Mouse (Mus musculus): ENCODE results near the gene Cd200r1.

Cd200r1 gene

DNA sequence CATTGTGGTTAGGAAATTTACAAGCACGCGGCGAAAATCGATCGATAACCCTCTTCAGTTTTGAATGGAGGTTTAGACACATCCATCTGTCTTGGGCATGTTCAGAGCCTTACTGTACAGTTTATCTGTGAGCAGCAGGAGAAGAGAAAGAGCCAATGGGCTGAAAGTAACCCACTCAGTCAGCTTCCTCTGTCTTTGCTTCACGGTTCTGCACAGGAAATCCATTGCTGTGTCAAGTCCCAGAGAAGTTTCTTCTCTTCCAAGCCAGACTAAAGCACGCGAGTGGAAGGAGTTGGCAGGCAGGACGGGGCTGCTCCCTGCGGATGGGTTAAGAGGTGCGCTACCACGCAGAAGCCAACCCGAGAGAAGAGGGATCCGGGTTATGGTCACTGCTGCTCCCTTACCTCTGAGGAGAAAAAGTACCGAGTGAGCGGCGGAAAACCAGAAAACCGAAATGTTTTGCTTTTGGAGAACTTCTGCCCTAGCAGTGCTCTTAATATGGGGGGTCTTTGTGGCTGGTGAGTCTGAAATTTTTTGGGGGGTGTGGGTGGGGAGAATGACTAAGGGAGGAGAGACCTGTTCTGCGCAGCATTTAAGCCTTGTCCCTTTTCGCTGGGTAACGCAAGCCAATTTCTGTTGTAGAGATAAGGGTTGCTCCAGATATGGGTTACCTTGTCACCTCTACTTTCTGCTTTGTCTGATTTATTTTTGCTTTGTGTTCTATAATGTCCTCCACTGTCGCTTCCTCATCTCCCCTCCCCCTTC lies at the start of gene Cd200r1:
Gene Cd200r1 (plus strand): TSS at position 182 of the 765 bp plus-strand sequence.
- DNase-seq: no peak

- DNase-seq: peak; percentile 75 to 88
Observed at GRCm38 (mm10) chr16:44716305-44717140, 49.0 kb upstream of the Cd200r1 start.

DNA sequence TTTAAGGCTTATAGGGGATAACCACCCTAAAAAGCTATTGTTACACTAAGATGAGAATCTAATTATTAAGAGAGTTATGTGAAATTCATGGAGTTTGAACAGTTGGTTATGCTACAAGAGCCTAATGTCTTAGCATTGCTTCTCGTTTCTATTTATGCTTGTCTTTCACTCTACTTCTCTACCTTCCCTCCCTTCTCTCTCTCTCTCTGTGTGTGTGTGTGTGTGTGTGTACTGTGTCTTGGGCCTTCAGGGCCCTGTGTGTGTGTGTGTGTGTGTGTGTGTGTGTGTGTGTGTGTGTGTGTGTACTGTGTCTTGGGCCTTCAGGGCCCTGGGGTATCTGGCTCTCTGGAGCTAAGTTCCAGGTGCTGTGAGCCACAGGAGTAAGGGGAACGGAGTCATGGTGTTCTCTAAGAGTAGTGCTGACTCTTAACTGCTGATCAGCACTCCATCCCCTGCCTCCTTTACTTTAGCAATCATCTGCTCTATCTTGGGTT lies 48.3 kb upstream of the Cd200r1 start:
- DNase-seq: peak in 1 of 2 experiments; percentile 37

GRCm38 (mm10) chr16:44717838-44718237 lies 47.7 kb upstream of the Cd200r1 start:
- peak; percentile 32 to 47 for DNase-seq

- no peak for DNase-seq
Observed at GRCm38 (mm10) chr16:44719349-44719748, 46.2 kb upstream of the Cd200r1 start.

GRCm38 (mm10) chr16:44720518-44720917 lies 45.0 kb upstream of the Cd200r1 start:
- DNase-seq: peak; percentile 54 to 58

GRCm38 (mm10) chr16:44722666-44723065 lies 42.9 kb upstream of the Cd200r1 start:
- DNase-seq: no peak

- DNase-seq: peak; percentile 95 to 96
Observed at GRCm38 (mm10) chr16:44724083-44724787, 41.3 kb upstream of the Cd200r1 start, which contains the start of gene Nepro. Gene Nepro, plus strand, starts transcription at chr16:44724301.

- DNase-seq: peak in 1 of 2 experiments; percentile 50
Observed at GRCm38 (mm10) chr16:44724847-44725246, 40.7 kb upstream of the Cd200r1 start.

DNA sequence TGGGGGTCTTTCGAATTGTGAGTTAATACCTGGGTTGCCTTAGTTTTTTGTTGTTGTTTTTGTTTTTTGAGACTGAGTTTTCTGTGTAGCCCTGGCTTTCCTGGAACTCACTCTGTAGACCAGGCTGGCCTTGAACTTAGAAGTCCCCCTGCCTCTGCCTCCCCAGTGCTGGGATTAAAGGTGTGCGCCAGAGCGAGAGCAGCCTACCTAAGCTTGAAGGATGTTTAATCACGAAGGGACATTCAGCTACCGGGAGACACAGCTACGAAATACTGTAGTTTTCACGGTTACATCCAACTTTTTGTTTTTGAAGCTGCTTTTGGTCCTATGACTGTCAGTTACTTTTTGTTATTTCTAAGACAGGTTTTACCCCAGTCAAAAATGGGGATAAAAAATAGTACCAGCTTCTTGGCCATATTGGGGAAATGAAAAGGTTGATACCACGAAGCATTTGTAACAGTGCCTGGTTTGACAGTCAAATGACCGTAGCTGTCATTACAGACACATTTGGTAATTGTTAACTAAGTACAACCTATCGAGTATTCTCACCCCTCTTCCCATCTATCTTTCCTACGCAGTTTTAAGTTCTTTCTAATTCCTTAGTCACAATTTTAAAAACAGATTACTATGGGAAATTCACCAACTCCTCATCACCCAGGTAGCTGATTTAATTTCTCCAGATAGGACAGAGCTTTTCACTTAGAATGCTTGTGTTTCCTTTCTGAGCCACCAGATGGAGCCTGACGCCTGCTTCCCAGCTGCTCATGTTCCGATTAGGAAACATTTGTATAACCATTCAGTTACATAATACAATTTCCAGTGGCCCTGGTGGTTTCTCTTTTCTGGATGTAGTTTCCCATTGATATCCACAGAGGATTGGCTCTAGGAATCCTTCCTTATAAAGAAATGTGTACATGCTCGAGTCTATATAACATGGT lies 40.0 kb upstream of the Cd200r1 start:
- DNase-seq: peak; percentile 88

- no peak for DNase-seq
Observed at GRCm38 (mm10) chr16:44727525-44727924, 38.0 kb upstream of the Cd200r1 start.

GRCm38 (mm10) chr16:44734059-44734458 lies 31.5 kb upstream of the Cd200r1 start:
- DNase-seq: no peak

DNA sequence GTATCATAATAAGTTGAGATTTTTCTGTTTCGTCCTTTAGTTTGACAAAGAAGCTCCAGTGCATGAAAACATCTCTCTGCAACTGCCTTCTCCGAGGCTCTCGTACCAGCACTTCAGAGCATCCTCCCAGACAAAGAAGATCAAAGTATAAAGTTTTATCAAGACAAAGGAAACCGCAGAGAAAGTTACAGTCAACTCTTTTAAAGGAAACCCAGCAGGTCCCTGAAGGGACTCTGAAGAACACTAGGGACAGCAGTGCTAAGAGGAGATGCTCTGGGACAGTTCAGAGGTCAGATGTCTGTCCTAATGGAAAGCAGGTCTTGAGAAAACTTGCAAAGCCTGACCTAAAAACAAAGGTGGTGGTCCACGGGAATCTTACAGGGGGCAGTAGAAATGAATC lies 29.9 kb upstream of the Cd200r1 start:
- DNase-seq: no peak

DNA sequence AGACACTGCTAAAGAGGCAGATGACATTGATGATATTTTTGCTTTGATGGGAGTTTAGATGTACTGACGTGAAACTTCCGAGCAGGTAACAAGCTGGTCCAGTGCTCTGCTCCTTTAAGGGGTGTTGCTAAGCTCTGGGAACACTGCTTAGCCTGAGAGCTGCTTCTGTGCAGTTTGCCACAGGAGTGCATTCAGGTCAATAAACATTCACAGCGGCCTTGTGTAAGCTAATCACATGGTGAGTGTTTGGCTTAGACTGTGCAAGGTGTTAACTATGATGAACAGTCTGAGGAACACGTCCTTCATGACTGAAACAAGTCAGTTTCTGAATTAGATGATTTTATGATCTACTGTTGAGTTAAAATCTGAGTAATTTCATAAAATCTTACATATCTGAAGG lies 29.4 kb upstream of the Cd200r1 start:
- DNase-seq: no peak

DNA sequence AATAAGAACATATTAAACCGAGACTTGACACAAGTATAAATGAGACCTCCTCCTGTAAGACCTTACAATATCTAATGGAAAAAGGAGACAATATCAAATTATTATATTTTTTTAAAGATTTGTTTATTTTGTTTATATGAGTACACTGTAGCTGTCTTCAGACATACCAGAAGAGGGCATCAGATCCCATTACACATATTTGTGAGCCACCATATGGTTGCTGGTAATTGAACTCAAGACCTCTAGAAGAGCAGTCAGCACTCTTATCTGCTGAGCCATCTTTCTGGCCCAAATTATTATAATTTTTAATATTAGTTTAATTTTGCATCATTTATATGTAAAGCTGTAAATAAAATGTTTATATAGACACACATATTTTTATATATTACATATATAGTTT lies 22.8 kb upstream of the Cd200r1 start:
- no peak for DNase-seq

DNA sequence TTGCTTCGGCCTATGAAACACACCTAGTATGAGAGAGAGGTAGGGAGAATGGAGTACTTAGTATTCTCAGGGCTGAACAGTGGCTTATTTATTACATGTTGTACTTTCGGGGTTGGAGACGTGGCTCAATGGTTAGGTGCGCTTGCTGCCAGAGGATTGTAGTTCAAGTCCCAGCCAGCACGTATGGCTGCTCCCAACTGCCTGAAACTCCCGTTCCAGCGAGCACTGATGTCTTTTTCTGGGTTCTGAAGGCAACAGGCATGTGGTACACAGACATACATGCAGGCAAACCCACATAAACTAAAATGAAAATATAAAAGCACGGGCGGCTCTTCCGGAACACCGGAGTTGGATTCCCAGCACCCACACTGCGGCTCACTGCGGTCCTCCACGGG lies 20.1 kb upstream of the Cd200r1 start:
- DNase-seq: no peak

DNA sequence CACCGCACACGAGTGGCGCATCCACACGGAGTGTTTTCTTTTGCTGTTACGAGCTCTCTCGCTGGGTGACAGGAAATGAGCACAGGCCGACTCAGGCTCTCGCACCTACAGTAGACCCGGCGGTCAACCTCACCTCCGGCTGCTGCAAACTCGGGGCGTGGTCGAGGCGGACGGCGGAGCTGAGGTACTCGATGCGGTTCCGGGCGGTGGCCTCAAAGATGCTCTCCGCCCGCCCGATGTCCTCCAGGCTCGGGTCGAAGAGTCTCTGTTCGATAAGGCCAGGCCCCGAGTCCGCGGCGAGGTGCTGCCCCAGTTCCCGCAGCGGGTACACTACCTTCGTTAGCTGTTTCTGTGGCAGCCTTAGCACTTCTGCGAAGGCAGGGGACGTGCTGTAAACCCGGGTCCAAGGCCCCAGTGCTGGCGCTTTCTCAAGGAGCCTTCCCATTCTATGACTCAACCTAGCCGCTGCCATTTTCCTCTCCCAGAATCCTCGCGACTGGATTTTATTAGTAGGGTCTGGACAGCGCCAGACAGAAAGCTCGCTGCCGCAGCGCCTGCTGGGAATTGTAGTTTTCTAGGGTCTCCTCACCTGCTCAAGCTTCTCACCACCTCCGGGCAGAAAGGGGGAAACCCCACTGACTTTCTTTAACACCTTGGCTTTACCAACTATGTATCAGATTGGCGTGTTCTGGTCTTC lies 19.5 kb upstream of the Cd200r1 start, which contains the start of gene Gtpbp8:
Gene Gtpbp8 (minus strand): TSS at position 498 of the 697 bp plus-strand sequence.
- peak; percentile 90 to 93 for DNase-seq

DNA sequence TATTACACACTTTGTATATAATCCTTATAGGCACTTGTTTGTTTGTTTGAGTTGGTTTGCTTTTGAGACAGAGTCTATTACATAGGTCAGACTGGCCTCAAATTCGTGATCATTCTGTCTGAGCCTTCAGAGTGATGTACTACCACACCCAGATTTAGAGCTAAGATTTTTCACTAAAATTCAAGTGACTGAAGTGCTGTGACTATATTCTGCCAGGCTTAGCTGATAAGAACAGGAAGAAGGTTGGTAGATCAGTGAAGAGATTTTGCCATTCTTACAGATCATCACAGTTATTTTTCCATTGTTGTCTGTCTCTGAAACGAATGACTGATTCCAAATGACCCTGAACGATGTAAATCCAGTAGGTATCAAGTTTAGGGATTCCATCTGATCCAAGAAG lies 17.5 kb upstream of the Cd200r1 start:
- no peak for DNase-seq

GRCm38 (mm10) chr16:44757700-44758099 lies 7.8 kb upstream of the Cd200r1 start:
- no peak for DNase-seq

DNA sequence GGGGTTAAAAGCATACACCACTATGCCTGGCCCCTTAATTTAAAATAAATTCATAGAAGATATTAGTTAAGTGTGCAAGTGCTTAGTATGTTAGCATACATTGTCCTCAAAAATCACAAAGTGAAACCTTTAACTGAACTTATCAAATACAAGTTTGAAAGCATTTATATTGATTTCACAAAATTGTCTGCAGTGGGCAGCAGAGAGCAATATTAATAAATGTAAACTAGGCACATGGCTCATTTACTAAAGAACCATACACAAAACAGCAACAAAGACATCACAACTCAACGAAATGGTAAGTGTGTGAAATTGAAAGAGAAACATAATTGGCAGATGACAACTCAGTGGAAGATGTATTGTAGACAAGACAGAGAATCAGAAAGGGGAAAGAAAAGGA lies 3.7 kb upstream of the Cd200r1 start:
- no peak for DNase-seq

- DNase-seq: no peak
Observed at GRCm38 (mm10) chr16:44766320-44766892, 870 bp downstream of the Cd200r1 start.

Data from cerebellum, postnatal 14 days (tissue).